Mouse (Mus musculus): Measurements from ENCODE around the gene Fam174b. TPM values are rescaled to one million over a fixed set of nuclear protein-coding genes. Genes with fewer than 3 reads are reported as not detected.

Fam174b gene
- total and polyA plus RNA-seq, 3 experiments: not detected

- DNase-seq (ENCODE audit: extremely low read depth): no peak
- peaks cover 22% of the 10 kb centered on the region for H3K9me3 ChIP-seq (replicated peaks; ENCODE audit: low read length)
- no peak overlapping the region for H3K4me3 ChIP-seq (replicated peaks in 1 of 3; ENCODE audit: low read depth in 2 of 3, low read length in 2 of 3, poor library complexity in 1 of 3)
- H3K36me3 ChIP-seq (replicated peaks in 1 of 2; ENCODE audit: control insufficient read depth in 1 of 2, insufficient read depth in 1 of 2, low read length in 1 of 2): no peaks in the 10 kb centered on the region
- H3K4me1 ChIP-seq (ENCODE audit: control insufficient read depth in 1 of 2, insufficient read depth in 2 of 2): no peaks in the 10 kb centered on the region
- dilution Hi-C loops (cut with MboI; ENCODE audit: extremely low pct_ligation_motif_present, extremely low pct_unique_long_range_greater_than_20kb, low sequenced_read_pairs): no loop called here
- no peaks in the 10 kb centered on the region for H3K79me2 ChIP-seq (replicated peaks; ENCODE audit: control insufficient read depth, extremely low read depth, insufficient read depth, poor library complexity, severe bottlenecking)
- in situ Hi-C loops (cut with MboI; ENCODE audit: low pct_ligation_motif_present, low pct_unique_long_range_greater_than_20kb, low sequenced_read_pairs): no loop called here
- peaks cover 72% of the 10 kb centered on the region for H3K27me3 ChIP-seq (replicated peaks)
- no peak overlapping the region for H3K27ac ChIP-seq (ENCODE audit: insufficient read depth, low read depth)
- no peak overlapping the region for H3K4me2 ChIP-seq (ENCODE audit: insufficient read depth, low read depth, poor library complexity, severe bottlenecking)
- no peak overlapping the region for H3K9ac ChIP-seq (ENCODE audit: insufficient read depth, low read depth)
- TF ChIP-seq GABPA (IDR thresholded peaks at IDR 0.05; ENCODE audit: insufficient replicate concordance, low read depth, low read length) (no peak), MXI1 (IDR thresholded peaks at IDR 0.05; ENCODE audit: low read depth, low read length) (no peak), TBP (conservative IDR thresholded peaks at IDR 0.05; ENCODE audit: low read depth, low read length) (no peak), NELFE (IDR thresholded peaks at IDR 0.05; ENCODE audit: low read depth, low read length) (no peak), IRF4 (IDR thresholded peaks at IDR 0.05; ENCODE audit: low read depth, low read length) (no peak), ELF1 (IDR thresholded peaks at IDR 0.05; ENCODE audit: low read depth, low read length) (no peak), CTCF (conservative IDR thresholded peaks at IDR 0.05 in 1 of 2, IDR thresholded peaks at IDR 0.05 in 1 of 2; ENCODE audit: low read depth in 2 of 2, low read length in 2 of 2) (no peak), CHD1 (IDR thresholded peaks at IDR 0.05; ENCODE audit: low read depth, low read length) (no peak), KAT2A (IDR thresholded peaks at IDR 0.05; ENCODE audit: insufficient replicate concordance, low read length) (no peak), MEF2A (IDR thresholded peaks at IDR 0.05; ENCODE audit: borderline replicate concordance, low read depth, low read length) (no peak), MAX (IDR thresholded peaks at IDR 0.05; ENCODE audit: low read length) (no peak), POLR2A (IDR thresholded peaks at IDR 0.05; ENCODE audit: low read depth, low read length) (no peak), HCFC1 (IDR thresholded peaks at IDR 0.05; ENCODE audit: low read depth, low read length) (no peak), JUND (conservative IDR thresholded peaks at IDR 0.05; ENCODE audit: low read depth, low read length) (no peak)
These were observed 10.2 kb upstream of the Fam174b start for GRCm38 (mm10) chr7:73729913-73730312.

DNA sequence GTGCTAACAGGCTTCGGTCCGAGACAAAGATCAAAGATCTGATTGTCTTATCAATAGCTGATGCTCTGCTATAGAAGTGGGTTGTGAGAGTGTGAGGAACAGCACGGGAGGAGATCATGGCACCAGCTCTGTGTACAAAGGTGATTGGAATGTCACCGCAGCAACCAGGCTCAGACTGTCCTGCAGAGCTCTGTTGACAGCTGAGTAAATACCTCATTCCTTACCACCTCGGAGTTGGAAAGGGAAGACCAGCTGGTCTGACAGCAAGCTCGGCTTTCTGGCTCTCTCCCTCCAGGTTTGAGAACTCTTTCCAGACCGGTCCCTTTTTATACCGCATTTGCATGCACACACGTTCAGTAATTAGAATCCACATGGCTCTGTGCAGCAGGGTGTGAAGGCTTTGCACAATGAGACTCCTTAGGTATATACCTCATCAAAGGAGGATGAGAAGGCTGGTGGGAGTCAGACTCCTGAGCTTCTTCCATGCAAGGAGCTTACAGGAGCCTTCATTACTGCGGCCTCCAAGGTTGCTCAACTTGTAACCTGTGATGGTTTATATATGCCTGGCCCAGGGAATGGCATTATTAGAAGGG is 9.6 kb upstream of the Fam174b start:
- Histone ChIP-seq H3K79me2 (replicated peaks; ENCODE audit: control insufficient read depth, extremely low read depth, insufficient read depth, poor library complexity, severe bottlenecking) (no peaks in the 10 kb centered on the region), H3K4me2 (ENCODE audit: insufficient read depth, low read depth, poor library complexity, severe bottlenecking) (no peak overlapping the region), H3K9me3 (replicated peaks; ENCODE audit: low read length) (peaks cover 22% of the 10 kb centered on the region), H3K9ac (ENCODE audit: insufficient read depth, low read depth) (no peak overlapping the region), H3K27me3 (replicated peaks) (peaks cover 68% of the 10 kb centered on the region), H3K4me1 (ENCODE audit: control insufficient read depth in 1 of 2, insufficient read depth in 2 of 2) (no peaks in the 10 kb centered on the region), H3K27ac (ENCODE audit: insufficient read depth, low read depth) (no peak overlapping the region), H3K4me3 (replicated peaks in 1 of 3; ENCODE audit: low read depth in 2 of 3, low read length in 2 of 3, poor library complexity in 1 of 3) (no peak overlapping the region), H3K36me3 (replicated peaks in 1 of 2; ENCODE audit: control insufficient read depth in 1 of 2, insufficient read depth in 1 of 2, low read length in 1 of 2) (no peaks in the 10 kb centered on the region)
- in situ Hi-C loops (cut with MboI; ENCODE audit: low pct_ligation_motif_present, low pct_unique_long_range_greater_than_20kb, low sequenced_read_pairs) (no loop called here), dilution Hi-C loops (cut with MboI; ENCODE audit: extremely low pct_ligation_motif_present, extremely low pct_unique_long_range_greater_than_20kb, low sequenced_read_pairs) (no loop called here)
- no peak for DNase-seq (ENCODE audit: extremely low read depth)
- TF ChIP-seq MAX (IDR thresholded peaks at IDR 0.05; ENCODE audit: low read length) (no peak), POLR2AphosphoS2 (IDR thresholded peaks at IDR 0.05; ENCODE audit: low read depth, low read length) (no peak), MYC (IDR thresholded peaks at IDR 0.05; ENCODE audit: low read depth, low read length) (no peak)

All from CH12.LX (cell line).